8 mouse cellular contexts compared by ENCODE assay signal in the genomic region with DNA sequence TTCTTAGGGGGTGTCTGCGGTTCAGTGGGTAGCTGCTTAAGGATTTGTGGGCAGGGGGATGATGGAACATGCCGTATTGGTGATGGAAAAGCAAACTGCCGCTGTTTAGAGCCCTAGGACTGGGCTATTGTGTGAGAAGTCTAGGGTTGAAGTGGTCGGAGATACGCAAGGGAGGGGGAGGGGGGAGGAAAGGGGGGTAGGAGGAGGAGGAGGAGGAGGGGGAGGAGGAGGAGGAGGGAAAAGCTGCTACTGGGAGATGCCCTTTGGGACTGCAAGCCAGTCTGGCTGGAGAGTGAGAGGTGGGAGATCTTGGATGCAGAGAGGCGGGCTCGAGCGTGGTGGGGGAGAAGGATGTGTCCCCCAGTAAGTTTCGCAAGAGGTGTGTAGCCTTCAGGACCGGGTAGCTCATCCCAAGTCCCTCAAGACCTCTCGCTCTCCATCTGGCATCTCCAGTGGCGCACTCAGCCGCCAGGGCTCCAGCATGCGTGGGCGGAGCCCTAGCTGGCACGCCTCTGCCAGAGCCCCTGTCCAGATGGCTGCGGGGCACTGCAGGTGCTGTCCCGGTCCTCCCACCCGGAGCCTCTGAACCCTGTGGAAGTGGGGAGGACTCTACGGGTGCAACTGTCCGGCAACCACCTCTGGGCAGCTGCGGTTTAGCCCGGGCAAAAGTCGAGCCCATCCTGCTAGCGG. TPM values are rescaled to one million over a fixed set of nuclear protein-coding genes. Genes with fewer than 3 reads are reported as not detected.
DNase-seq lines count a peak whose midpoint lies in the region; ATAC-seq and TF ChIP-seq lines count a peak whose summit lies in the region.

No protein-coding gene starts in this region.

- H3K36me3 ChIP-seq in embryonic facial prominence, embryonic 13.5 days, result no peaks in the 10 kb centered on the region
- H3K36me3 ChIP-seq in heart, embryonic 13.5 days, result no peaks in the 10 kb centered on the region
- H3K36me3 ChIP-seq in liver, embryonic 16.5 days (ENCODE audit: control insufficient read depth, insufficient read depth), result no peaks in the 10 kb centered on the region

- ATAC-seq in embryonic facial prominence, embryonic 13.5 days (ENCODE audit: insufficient number of reproducible peaks, insufficient read depth, low FRiP score, low TSS enrichment, low read depth), result peak; percentile 27; the same call in 1 of the 2 replicates
- no peak for ATAC-seq in heart, embryonic 13.5 days (ENCODE audit: extremely low read depth, insufficient number of reproducible peaks, low FRiP score, low TSS enrichment)
- no peak for ATAC-seq in liver, embryonic 16.5 days (ENCODE audit: low read depth)

- H3K27ac ChIP-seq in embryonic facial prominence, embryonic 13.5 days, result peak overlapping the region; percentile 48; the same call in 1 of the 2 replicates
- peak overlapping the region; percentile 32 for H3K27ac ChIP-seq in heart, embryonic 13.5 days (replicated peaks)
- no peak overlapping the region for H3K27ac ChIP-seq in liver, embryonic 16.5 days (ENCODE audit: low read length)
- no peak overlapping the region for H3K27ac ChIP-seq in olfactory bulb, adult 2 months (ENCODE audit: insufficient read depth, low read depth, low read length)

- no peak overlapping the region for H3K4me3 ChIP-seq in lung, adult 2 months (replicated peaks; ENCODE audit: extremely low read depth, low read depth, low read length)
- peak overlapping the region; percentile 49 for H3K4me3 ChIP-seq in embryonic facial prominence, embryonic 13.5 days
- H3K4me3 ChIP-seq in heart, embryonic 13.5 days, result peak overlapping the region; percentile 62
- H3K4me3 ChIP-seq in liver, embryonic 16.5 days (ENCODE audit: low read depth, low read length), result peak overlapping the region; percentile 26
- peak overlapping the region; percentile 56 for H3K4me3 ChIP-seq in olfactory bulb, adult 2 months (ENCODE audit: insufficient read depth, low read depth, low read length)

- DNase-seq in lung, adult 2 months, result peak; percentile 31
- DNase-seq in lung, postnatal 25 days (ENCODE audit: low spot score), result no peak
- DNase-seq in kidney, postnatal 4 days, result peak; percentile 68 to 80
- no peak for DNase-seq in spleen, adult 12 weeks (ENCODE audit: low spot score)

- H3K9ac ChIP-seq in embryonic facial prominence, embryonic 13.5 days, result peak overlapping the region; percentile 61
- H3K9ac ChIP-seq in heart, embryonic 13.5 days, result peak overlapping the region; percentile 83
- H3K9ac ChIP-seq in liver, embryonic 16.5 days (ENCODE audit: low read depth, low read length), result no peak overlapping the region

- H3K4me2 ChIP-seq in embryonic facial prominence, embryonic 13.5 days, result peak overlapping the region; percentile 91
- peak overlapping the region; percentile 95 for H3K4me2 ChIP-seq in heart, embryonic 13.5 days
- peak overlapping the region; percentile 39 for H3K4me2 ChIP-seq in liver, embryonic 16.5 days (ENCODE audit: low read depth, low read length)

- peaks cover 6% of the 10 kb centered on the region; the same call in 1 of the 2 replicates for H3K4me1 ChIP-seq in lung, adult 2 months (ENCODE audit: control insufficient read depth, insufficient read depth, low read length)
- peaks cover 26% of the 10 kb centered on the region for H3K4me1 ChIP-seq in embryonic facial prominence, embryonic 13.5 days
- H3K4me1 ChIP-seq in heart, embryonic 13.5 days, result peaks cover 23% of the 10 kb centered on the region
- no peaks in the 10 kb centered on the region for H3K4me1 ChIP-seq in liver, embryonic 16.5 days (ENCODE audit: control insufficient read depth, low read depth, low read length)
- H3K4me1 ChIP-seq in olfactory bulb, adult 2 months (ENCODE audit: control insufficient read depth, insufficient read depth, low read length), result peaks cover 31% of the 10 kb centered on the region

- H3K9me3 ChIP-seq in embryonic facial prominence, embryonic 13.5 days, result no peaks in the 10 kb centered on the region
- no peaks in the 10 kb centered on the region for H3K9me3 ChIP-seq in heart, embryonic 13.5 days
- no peaks in the 10 kb centered on the region for H3K9me3 ChIP-seq in liver, embryonic 16.5 days (replicated peaks; ENCODE audit: control insufficient read depth, low read length)

- peaks cover 39% of the 10 kb centered on the region for H3K27me3 ChIP-seq in embryonic facial prominence, embryonic 13.5 days
- H3K27me3 ChIP-seq in heart, embryonic 13.5 days (replicated peaks), result peaks cover 37% of the 10 kb centered on the region
- H3K27me3 ChIP-seq in liver, embryonic 16.5 days (ENCODE audit: control insufficient read depth, insufficient read depth, low read depth, low read length), result peaks cover 27% of the 10 kb centered on the region

- TF ChIP-seq CTCF in lung, adult 2 months (IDR thresholded peaks at IDR 0.05; ENCODE audit: insufficient read depth, low read length), result no peak
- TF ChIP-seq CTCF in olfactory bulb, adult 2 months (IDR thresholded peaks at IDR 0.05; ENCODE audit: insufficient read depth, low read depth, low read length), result no peak

- 1% methylated on average over 23 of the region's 25 CpGs for WGBS in lung, adult 2 months
- under 1% methylated on average over 23 of the region's 25 CpGs for WGBS in embryonic facial prominence, embryonic 13.5 days
- WGBS in heart, embryonic 13.5 days, result under 1% methylated on average over 23 of the region's 25 CpGs
- 3% methylated on average over 25 of the region's 25 CpGs for WGBS in liver, embryonic 16.5 days (ENCODE audit: insufficient replicate concordance)
- under 1% methylated on average over 25 of the region's 25 CpGs for WGBS in olfactory bulb, adult 2 months

- no peak for TF ChIP-seq POLR2A in lung, adult 2 months (IDR thresholded peaks at IDR 0.05; ENCODE audit: borderline replicate concordance, extremely low read depth, low read depth, low read length)
- TF ChIP-seq POLR2A in olfactory bulb, adult 2 months (IDR thresholded peaks at IDR 0.05; ENCODE audit: insufficient read depth, low read depth, low read length), result no peak

RNA-seq across cellular contexts. Expression of gene Plekha6, which starts 18.2 kb away (rescaled TPM):
- polyA plus RNA-seq in lung, adult 2 months (2012; rRNA removed), result 38.4 and 39.4 TPM in 2 replicates
- 4.0 and 5.0 TPM in 2 replicates for polyA plus RNA-seq in embryonic facial prominence, embryonic 13.5 days (2015; fragmentation: Nextera tagmentation; extraction: Ambion mirVana)
- polyA plus RNA-seq in heart, embryonic 13.5 days (2015; fragmentation: Nextera tagmentation; extraction: Ambion mirVana), result 10.6 and 10.7 TPM in 2 replicates
- polyA plus RNA-seq in liver, embryonic 16.5 days (2015; fragmentation: Nextera tagmentation; extraction: Ambion mirVana), result 2.8 and 3.7 TPM in 2 replicates
- not detected in 2 replicates for polyA plus RNA-seq in olfactory bulb, adult 2 months (2012; ENCODE audit: insufficient read depth, insufficient read length, low replicate concordance, missing spikeins)

RNA-seq across cellular contexts. Expression of gene Ppp1r15b, which starts 51.2 kb away (rescaled TPM):
- polyA plus RNA-seq in lung, adult 2 months (2012; rRNA removed), result 24.2 and 26.5 TPM in 2 replicates
- polyA plus RNA-seq in embryonic facial prominence, embryonic 13.5 days (2015; fragmentation: Nextera tagmentation; extraction: Ambion mirVana), result 32.0 and 35.2 TPM in 2 replicates
- polyA plus RNA-seq in heart, embryonic 13.5 days (2015; fragmentation: Nextera tagmentation; extraction: Ambion mirVana), result 24.2 and 24.8 TPM in 2 replicates
- polyA plus RNA-seq in liver, embryonic 16.5 days (2015; fragmentation: Nextera tagmentation; extraction: Ambion mirVana), result 46.1 and 48.9 TPM in 2 replicates
- polyA plus RNA-seq in olfactory bulb, adult 2 months (2012; ENCODE audit: insufficient read depth, insufficient read length, low replicate concordance, missing spikeins), result not detected in 2 replicates

Comparison
In these comparisons a context has a peak if more than half of its experiments do, and no peak if none do; other contexts are left out.
1. DNase-seq: peak in lung, adult 2 months (single experiment) and kidney, postnatal 4 days (2 of 2); none in lung, postnatal 25 days (single experiment) and spleen, adult 12 weeks (single experiment).
2. H3K27ac ChIP-seq: peak in embryonic facial prominence, embryonic 13.5 days (single experiment) and heart, embryonic 13.5 days (single experiment); none in liver, embryonic 16.5 days (single experiment) and olfactory bulb, adult 2 months (single experiment).
3. H3K4me2 ChIP-seq: peak in every context shown above with its lines; median percentile 95 in heart, embryonic 13.5 days; 91 in embryonic facial prominence, embryonic 13.5 days; 39 in liver, embryonic 16.5 days.